Mouse (Mus musculus) CH12.LX (cell line): ENCODE data around the gene Elane.

Experiments used
- CTCF ChIP-seq, 2 experiments: IDR thresholded peaks in 1 of 2; conservative IDR thresholded peaks in 1 of 2; 2 replicates each; pipeline ENCODE4 v1.5.1; 2011 to 2012; ENCODE audit warnings: low read depth in 2 of 2, low read length in 2 of 2, improper control_type of control experiment in 1 of 2, inconsistent platforms in 1 of 2, mild to moderate bottlenecking in 1 of 2, moderate library complexity in 1 of 2
- E2F4 ChIP-seq: IDR thresholded peaks from 2 replicates; pipeline ENCODE4 v1.6.1; 2011; ENCODE audit warnings: low read depth, low read length, improper control_type of control experiment; ENCODE audit not compliant: insufficient replicate concordance
- KAT2A ChIP-seq: IDR thresholded peaks from 2 replicates; pipeline ENCODE4 v1.6.1; 2012; ENCODE audit warnings: low read length, improper control_type of control experiment, inconsistent platforms; ENCODE audit not compliant: insufficient replicate concordance
- MAFK ChIP-seq: IDR thresholded peaks from 2 replicates; pipeline ENCODE4 v1.6.1; 2011; ENCODE audit warnings: low read length, improper control_type of control experiment; ENCODE audit not compliant: insufficient replicate concordance
- MYC ChIP-seq: IDR thresholded peaks from 2 replicates; pipeline ENCODE4 v1.6.1; 2011; ENCODE audit warnings: low read depth, mild to moderate bottlenecking, improper control_type of control experiment, low read length
- POLR2A ChIP-seq: IDR thresholded peaks from 2 replicates; pipeline ENCODE4 v1.6.1; 2011; ENCODE audit warnings: low read depth, mild to moderate bottlenecking, improper control_type of control experiment, low read length
- TCF12 ChIP-seq: IDR thresholded peaks from 2 replicates; pipeline ENCODE4 v1.6.1; 2014; ENCODE audit warnings: low read depth, mild to moderate bottlenecking, inconsistent platforms, low read length, improper control_type of control experiment
- ZKSCAN1 ChIP-seq: IDR thresholded peaks from 2 replicates; pipeline ENCODE4 v1.6.1; 2012; ENCODE audit warnings: low read depth, inconsistent platforms, low read length, improper control_type of control experiment, borderline replicate concordance
- ZNF384 ChIP-seq: IDR thresholded peaks from 2 replicates; pipeline ENCODE4 v1.6.1; 2012; ENCODE audit warnings: low read depth, low read length, improper control_type of control experiment, inconsistent platforms

GRCm38 (mm10) chr10:79865189-79865601, 20.9 kb upstream of the Elane start:
- TF ChIP-seq POLR2A (no peak), CTCF (conservative IDR thresholded peaks at IDR 0.05 in 1 of 2, IDR thresholded peaks at IDR 0.05 in 1 of 2; ENCODE audit: low read depth in 2 of 2, low read length in 2 of 2) (no peak), E2F4 (no peak), MAFK (no peak), ZNF384 (no peak), KAT2A (no peak), ZKSCAN1 (no peak), TCF12 (no peak), MYC (no peak)
